Mouse (Mus musculus): ENCODE measurements at regions not wholly inside any gene's neighbourhood (a gene's known extent, or its start where the extent isn't known, plus 50 kb on each side); places are given as distances from the start of the nearest gene placed in this dataset.
"Not testable (repeated sequence)": the region's sequence is repeated elsewhere in the genome, so short reads cannot be mapped to it uniquely, and the experiment has no call there.

DNA sequence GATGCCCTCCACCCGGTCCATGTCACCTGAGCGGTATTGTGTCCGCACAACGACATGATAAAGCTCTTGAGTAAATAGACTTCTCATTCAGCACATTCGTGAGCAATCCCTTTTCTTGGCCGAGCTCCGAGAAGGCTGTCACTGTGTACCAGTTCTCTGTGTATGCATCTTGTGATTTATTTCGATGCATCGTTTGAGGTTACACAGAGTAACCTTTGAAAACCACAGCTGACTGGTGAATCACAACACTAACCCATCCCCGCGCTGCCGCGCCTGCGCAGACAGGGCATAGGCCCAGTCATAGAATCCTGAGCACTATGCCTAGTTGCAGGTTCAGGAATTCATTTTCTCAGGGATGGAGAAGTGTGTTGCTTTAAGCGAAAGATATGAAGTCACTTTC is 201.4 kb downstream of the Med10 start:
- intact Hi-C loops (cut with DNase I), result no loop called here

DNA sequence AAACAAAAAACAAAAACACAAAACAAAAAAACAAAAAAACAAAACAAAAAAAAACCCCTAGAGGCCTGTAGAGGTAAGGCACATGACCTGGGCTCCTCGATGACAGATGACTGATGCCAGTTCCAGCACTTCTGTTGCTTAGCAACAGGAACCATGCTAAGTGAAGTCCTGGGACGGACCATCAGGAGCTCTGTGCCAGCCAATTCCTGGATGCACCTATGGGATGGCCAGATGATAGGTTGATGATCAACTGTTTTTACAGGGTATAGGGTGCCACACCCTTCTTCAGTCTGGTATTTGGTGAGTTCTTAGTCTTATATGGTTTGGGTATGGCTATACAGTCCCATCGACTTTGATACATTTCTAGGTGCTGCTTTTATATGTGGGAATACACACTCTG is 209.9 kb downstream of the Med10 start:
- intact Hi-C loops (cut with DNase I), result no loop called here

DNA sequence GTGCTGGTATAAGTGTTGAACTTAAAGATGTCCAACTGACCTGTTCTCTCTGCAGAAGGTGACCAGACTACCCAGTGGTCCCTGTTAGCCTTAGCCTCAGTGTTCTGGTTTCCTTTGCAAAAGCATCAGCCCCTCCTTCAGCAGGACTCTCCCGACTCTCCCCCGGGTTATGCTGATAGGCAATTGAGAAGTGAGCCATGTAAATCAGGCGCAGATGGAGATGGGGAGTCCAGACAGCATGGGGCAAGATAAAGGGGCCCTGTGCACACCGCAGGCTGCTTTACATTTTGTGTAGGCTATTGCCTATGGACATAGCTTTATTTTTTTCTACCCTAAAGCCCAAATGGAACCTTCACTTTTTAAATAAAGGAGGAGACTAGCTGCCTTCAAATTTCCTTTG is 213.0 kb downstream of the Med10 start:
- intact Hi-C loops (cut with DNase I), result no loop called here

DNA sequence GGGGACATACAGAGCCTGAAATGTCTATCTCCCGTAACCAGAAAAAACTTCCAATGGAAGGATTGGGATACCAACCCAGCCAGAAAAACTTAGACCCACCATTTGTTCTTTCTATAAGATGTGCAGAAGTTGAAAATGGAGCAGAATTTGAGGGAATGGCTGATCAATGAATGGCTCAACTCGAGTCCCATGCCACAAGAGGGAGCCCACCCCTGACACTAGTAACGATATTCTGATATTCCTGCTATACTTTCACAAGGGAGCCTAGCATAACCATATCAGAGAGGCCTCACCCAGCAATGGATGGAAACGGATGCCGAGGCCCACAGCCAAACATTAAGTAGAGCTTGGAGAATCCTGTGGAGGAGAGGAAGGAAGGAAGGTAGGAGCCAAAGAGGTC is 215.3 kb downstream of the Med10 start:
- intact Hi-C loops (cut with DNase I), result no loop called here

DNA sequence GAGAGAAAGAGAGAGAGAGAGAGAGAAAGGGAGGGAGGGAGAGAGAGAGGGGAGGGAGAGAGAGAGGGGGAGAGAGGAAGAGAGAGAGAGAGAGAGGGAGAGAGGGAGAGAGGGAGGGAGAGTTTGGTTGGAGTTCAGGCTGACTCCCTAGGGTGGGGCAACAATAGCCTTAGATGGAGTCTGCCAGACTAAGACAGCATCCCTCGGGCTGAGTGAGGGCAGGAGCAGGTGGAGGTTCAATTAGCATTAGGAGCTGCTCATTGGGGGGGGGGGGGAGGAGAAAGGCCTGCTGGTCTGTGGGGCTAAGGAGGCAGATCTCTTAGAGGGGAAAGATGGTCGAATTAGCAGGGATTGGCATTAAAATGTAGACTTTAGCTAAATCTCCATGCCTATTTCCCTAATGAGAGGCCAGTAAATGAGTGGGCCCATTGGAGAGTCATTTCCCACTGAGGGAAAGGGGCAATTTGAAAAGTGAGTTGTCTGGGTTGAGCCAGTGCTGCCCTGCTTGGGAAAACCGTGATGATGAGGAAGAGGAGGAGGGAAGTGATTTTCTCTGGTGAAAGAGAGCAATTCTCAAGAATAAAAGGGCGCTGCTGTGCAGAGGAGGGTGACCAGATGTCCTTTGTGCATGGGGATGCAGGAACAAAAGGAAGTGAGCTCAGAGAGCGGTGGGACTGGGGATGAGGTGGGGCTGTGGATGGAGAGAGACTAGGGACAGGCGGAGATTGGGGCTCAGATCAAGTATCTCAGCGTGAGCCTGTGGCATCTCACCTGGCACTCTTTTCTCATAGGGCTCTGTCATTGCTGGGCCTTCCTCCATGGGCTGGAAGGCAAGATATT is 218.0 kb downstream of the Med10 start:
- intact Hi-C loops (cut with DNase I), result no loop called here

DNA sequence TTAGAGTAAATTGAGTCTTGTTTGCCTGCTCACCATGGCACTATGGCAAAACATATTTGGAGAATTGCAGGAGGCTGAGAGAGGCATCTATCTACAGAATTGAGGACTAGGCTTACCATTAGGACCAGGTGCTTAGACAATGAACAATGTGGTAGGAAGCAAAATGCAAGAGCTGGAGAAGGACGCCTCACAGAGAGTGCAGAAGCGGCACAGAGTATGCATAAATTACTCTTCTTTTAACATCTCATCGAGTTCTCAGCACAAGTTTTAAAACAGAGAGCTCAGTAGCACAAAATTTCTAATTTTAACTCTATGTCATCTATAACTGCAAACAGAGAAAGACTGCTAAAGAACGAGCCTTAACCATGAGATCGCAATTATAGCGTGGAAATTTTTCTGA is 231.1 kb downstream of the Med10 start:
- intact Hi-C loops (cut with DNase I), result loop anchor here (10.0 kb wide), 1 partner anchor 202 kb away; no protein-coding TSS in a partner anchor

DNA sequence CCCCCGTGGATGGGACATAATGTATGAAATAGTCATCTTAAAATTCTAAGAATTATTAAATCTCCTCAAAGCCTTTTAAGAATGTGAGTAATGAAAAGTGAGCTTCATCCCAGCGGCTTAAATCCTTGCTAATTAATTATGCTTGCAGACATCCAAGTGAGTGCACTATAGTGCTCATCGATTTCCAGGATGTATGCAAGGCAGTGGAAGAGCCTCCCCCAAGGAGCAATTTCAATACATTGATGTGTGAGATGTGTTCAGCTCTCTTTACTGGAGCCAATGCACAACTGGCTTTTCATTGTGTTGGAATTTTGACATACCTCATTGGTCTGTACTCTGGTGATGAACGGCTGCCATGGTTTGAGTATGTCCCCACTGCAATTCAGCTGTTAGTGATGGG is 231.6 kb downstream of the Med10 start:
- intact Hi-C loops (cut with DNase I), result loop anchor here (10.0 kb wide), 1 partner anchor 201 kb away; no protein-coding TSS in a partner anchor

DNA sequence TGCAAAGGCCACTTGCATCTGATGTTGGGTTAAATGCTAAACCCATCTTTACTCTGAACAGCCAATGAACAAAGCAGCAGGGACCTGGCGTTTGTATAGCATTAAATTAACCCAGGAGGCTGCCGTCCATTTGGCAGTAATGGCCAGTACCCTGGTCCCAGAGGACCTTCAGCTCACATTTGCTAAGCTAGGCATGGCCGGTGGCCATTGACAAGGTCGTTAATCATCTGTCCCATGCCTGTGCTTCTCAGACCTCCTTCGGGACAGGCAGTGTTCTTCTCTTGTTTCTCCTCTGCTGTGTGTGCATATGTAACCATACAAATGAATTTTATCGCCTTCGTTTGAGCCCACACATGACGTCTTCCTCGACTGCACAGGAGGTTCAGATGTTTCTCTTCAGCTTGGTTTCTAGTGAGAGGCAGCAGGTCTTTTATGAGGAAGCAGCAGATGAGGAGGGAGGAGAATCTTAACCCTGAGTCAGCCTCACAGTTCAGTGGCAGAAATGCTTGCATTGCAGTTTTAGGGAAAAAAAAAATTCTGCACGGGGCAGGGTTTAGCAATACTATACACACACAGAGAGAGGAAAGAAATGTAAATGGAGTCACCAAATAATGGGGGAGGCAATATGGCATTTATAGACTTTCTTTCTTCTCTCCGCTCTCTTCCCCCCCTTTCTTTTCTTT is 235.9 kb downstream of the Med10 start:
- intact Hi-C loops (cut with DNase I), result loop anchor here (10.0 kb wide), 1 partner anchor 197 kb away; no protein-coding TSS in a partner anchor

DNA sequence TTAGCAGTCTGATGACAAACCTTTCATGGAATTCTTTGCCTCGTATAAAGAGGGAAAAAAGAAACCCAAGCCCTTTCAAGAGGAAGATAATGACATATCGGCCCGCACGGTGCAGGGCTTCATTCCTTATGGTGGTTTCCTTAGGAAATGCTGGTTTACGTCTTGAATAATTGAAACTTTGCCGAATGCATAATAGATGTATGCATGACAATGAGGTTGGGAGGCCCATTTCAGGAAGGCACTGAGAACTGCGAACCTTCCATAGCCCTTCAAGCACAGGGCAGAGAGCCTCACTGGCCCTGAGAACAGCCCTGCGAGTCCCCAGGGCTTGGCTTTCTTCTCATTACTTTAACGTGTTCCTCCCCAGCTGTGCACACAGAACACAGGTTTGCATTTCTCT is 255.7 kb downstream of the Med10 start:
- intact Hi-C loops (cut with DNase I), result no loop called here

DNA sequence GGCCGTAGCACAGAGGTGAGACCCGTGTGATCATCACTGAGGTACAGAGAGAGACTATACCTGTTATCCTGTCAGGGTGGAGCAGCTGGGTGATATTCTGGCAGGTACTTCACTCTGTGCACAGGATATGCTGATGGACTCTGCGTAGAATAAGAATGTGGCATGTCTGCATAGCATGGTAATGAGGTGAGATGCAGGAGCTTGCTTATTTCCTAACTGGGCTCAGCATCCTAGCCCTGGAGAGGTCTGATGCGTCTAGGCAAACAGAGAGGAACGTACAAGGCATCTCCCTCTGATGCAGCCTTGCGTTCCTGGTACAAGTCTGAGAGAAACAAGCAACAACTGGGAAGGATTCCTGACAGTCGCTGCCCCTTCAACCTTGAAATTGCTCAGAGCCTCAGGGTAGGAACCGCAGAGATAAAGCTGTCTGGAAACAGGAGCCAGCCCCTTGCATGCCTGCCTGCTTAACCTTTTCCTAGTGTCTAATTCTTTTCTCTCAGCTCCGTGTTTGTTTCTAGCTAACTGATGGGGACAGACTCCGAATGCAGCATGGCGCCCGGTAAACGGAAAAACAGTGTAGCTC is 259.3 kb downstream of the Med10 start:
- intact Hi-C loops (cut with DNase I), result no loop called here

DNA sequence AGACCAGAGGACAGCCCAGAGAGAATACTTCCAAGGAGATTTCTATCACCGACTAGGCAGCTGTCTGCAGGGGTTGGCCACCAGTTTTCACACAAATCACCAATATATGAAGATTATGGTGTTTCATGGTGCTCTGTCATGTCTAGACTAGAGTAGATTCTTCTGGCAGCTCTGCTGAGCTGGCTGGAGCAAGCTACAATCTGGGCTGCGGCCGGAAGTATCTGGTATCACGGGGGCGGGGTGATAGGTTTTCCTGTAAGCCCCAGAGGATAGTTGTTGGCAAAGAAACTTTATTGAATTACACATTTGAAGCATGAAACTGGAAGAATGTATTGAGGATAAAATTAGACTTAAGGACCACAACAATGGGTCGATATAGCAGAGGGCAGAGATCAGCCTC is 271.5 kb downstream of the Med10 start:
- intact Hi-C loops (cut with DNase I), result no loop called here

DNA sequence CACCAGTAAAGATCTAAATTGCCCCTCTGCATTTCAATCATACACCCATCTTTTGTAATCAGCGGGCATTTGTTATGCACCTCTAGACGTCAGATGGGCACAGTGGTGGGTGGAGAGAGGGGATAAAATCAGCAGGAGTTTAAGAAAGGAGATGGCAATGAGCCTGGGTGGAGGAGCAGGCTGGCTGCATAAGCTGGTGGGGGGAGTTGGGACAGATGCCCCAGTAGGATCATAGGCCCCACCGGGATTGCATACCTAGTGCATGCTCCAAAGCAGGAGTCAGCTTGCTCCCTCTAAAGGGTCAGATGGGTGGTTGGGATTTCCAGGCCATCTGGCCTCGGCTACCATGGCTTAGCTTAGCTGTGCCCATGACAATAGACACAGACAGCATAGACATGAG is 273.2 kb downstream of the Med10 start:
- intact Hi-C loops (cut with DNase I), result no loop called here

DNA sequence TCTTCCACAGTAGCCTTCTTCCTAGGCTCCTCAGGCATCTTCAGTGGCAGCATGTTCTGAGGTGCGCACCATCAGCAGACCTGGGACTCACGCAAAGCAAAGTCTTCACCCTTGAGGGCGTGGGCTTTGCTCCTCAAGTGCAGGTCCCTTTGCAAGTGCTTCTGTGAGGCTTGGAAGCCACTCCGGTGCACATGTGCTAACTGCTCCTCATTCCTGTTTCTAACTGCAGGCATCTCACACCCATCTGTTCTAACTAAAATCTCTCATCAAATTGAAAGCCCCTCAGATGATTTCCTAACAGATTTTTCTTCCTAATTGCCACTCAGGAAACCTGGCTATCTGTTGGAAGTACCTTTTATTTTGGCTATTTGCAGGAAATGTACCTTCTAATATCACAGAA is 278.9 kb downstream of the Med10 start:
- intact Hi-C loops (cut with DNase I), result no loop called here

DNA sequence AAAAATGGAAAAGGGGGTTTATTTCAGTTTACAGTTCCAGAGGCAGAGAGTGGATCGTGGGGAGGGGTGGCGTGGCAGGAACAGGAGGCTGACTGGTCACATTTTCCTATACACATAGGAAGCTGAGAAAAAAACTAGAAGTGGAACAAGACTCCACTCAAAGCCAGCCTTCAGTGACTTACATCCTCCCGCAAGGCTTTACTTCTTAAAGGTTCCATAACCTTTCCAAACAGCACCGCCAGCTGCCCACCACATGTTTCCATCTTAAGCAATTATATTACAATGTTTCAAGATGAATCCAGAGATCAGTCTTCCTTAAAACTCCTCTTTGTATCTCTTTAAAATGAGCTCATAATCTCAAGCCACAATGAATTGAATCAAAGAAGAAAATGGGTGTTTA is 290.7 kb downstream of the Med10 start:
- intact Hi-C loops (cut with DNase I), result no loop called here

DNA sequence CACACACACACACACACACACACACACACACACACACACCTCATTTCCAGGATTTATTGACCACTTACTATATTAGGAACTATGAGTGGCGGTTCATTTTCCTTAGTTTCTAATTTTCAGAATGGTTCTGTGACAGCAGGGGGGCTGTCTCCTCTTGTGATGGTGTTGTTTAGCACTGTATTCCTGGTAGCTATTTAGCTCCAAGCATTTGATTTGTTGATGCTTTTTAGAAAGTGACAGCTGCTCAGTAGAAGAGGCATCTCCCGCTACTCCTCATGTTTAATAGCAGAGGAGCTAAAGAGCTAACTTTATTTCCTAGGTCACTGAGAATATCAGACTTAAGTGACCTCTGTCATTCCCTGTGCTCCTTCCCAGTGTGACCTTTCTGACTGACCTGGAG is 291.8 kb downstream of the Med10 start:
- intact Hi-C loops (cut with DNase I), result no loop called here

DNA sequence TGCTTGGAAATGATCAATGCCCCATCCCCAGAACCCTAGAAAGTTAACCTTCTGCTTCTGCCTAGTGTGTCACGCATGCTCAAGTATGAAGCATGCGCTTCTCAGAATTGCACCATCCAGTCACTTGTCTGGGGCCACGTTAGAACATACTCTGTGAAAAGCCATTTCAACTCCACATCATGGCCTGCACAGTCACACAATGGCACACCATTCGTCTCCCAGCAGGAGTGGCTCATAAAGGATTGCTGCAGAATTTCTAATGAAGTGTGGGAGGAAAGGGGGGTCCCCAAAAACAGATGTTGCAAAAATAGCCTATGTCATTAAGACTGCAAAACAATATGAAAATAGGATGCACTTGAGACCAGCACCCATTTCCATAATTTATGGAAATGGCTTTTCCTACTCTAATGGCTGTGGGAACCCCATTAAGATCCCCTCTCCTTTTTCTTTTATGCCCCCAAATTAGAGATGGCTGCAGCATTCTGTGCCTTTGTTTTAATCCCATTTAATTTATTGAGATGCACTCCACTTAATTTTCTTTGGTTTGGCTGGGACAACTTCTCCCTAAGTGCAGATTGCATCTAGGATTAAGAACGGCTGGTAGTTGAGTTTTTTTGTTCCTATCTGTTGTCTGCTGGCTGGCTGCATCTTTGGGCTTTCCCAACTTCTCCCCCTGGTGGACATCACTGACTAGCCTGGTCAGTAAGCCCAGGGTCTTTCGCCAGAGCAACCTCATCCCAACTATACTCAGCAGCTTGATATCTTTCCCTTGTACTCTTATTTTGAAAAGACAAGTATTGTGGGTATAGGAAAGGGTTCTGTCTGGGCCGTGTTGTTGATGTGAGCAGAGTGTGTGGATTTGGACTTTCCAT is 294.5 kb downstream of the Med10 start:
- intact Hi-C loops (cut with DNase I), result no loop called here

DNA sequence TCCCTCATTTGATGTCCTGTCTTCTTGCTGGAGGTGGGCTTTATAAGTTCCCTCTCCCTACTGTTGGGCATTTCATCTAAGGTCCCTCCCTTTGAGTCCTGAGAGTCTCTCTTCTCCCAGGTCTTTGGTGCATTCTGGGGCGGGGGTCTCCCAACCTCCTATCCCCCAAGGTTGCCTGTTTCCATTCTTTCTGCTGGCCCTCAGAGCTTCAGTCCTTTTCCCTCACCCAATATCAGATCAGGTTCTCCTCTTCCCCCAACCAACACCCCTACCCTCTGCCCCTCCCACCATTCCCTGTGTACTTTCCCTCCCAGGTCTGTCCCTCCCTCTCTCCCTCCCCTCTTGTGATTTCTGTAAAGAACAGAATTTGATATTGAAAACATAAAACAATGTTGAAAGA is 297.9 kb downstream of the Med10 start:
- intact Hi-C loops (cut with DNase I), result not testable (repeated sequence)

DNA sequence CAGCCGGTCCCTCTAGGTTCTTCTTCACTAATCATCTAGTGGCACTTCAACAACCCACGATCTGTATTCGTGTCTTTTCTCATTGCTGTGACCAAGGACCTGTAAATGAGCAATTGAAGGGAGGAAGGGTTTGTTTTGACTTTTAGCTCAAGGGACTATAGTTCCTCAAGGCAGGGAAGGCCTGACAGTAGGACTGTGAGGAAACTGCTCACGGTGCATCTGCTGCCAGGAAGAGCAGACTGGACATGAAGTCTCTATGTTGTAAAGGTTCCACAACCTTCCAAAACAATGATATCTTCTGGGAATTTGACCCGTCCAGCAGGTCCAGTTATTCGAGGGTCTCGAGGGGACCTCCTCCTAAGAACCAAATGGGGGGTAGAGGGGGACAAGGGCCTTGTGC is 300.8 kb downstream of the Med10 start:
- intact Hi-C loops (cut with DNase I), result no loop called here

DNA sequence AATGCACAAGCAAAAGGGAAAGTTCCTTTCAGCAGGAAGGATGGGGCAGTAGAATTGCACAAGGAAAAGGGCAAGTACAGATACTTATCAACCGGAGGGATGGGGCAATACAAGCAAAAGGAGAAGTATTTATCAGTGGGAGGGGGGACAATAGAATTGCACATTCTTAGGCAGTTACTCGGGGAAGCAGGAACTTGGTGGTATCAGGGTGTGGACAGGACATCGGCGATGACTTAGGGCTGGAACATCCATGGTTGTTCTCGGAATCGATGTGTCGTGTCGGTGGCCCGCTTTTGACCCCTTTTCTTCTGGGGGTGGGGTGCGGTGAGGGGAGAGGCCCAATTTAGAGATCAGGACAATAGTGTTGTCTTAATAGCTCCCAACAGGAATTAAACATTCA is 301.3 kb downstream of the Med10 start:
- intact Hi-C loops (cut with DNase I), result not testable (repeated sequence)

DNA sequence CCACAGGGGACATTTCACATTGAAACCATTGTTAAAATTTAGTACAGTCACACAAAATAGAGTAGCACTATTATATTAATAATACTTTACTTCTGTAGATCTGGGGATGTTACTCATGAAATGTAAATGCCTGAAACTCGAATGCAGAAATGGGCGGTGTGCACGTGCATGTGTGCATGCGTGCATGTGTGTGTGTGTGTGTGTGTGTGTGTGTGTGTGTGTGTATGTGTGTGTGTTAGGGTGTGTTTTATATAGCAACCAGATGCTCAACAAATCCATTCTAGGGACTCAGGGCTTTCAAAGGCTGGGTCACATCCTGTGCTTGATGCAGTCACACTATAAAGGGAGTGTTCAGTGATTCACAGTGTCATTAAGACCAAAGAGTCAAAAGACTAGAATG is 301.7 kb downstream of the Med10 start:
- intact Hi-C loops (cut with DNase I), result no loop called here

DNA sequence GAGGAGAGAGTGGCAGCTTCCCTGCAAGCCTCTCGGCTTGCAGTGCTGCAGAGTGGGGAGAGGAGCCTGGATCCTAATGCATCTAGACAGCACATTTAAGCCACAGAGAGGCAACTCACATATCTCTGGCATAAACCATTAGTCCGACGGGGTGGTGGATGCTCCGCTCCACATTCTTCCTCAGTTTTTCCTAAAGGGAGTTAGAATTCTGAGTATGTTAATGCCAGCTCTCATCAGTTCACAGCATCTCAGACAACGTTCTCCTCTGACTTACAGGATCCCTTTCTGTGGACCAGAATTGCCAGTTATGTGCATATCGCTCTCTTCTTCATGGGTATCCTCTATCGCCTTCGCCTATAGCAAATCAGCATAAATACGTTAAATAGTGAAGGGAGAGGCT is 313.4 kb downstream of the Med10 start:
- intact Hi-C loops (cut with DNase I), result no loop called here

Measured in adrenal gland (tissue).